Comparison of ENCODE assay signal across 17 mouse cellular contexts in the genomic region with DNA sequence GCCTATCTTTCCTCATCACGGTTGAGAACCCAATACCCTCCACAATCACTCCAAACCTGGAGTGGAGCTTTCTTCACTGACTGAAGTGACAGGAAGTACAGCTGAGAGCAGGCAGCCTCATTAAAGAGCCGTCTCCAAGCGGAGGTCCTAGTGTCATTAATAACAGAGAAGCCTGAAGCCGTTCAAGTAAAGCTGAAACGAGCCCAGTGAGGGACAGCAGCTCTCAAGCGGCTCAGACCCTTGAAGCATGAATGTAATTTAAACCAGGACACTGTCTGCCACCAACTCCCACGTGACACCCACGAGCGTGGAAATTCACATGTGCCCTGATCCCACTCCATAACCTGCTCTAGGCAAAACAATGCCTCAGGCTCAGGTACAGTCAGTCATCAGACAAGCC. TPM values are rescaled to one million over a fixed set of nuclear protein-coding genes. Genes with fewer than 3 reads are reported as not detected.
A peak's percentile ranks its signal among the peaks of the same experiment; 100 is the strongest.
DNase-seq lines count a peak whose midpoint lies in the region; ATAC-seq and TF ChIP-seq lines count a peak whose summit lies in the region.
"Had no signal": no experiment of that assay in that cellular context is flagged by ENCODE, and none has a peak within 500 bp of the region (broad histone marks: within the 10 kb centered on the region; RNA-seq: fewer than 3 reads in every experiment).

No protein-coding gene starts in this region.

- H3K4me1 ChIP-seq in kidney, embryonic 14.5 days (ENCODE audit: control insufficient read depth, insufficient read depth, low read length), result peaks cover 35% of the 10 kb centered on the region
- H3K4me1 ChIP-seq in brown adipose tissue, adult 24 weeks (ENCODE audit: control insufficient read depth, insufficient read depth, insufficient read length, low read length), result peaks cover 39% of the 10 kb centered on the region
- peaks cover 27% of the 10 kb centered on the region for H3K4me1 ChIP-seq in midbrain, embryonic 13.5 days (replicated peaks)

- no peak for TF ChIP-seq CTCF in brain, embryonic 14.5 days (IDR thresholded peaks at IDR 0.05; ENCODE audit: borderline replicate concordance, extremely low read depth, insufficient read depth, insufficient read length)

- H3K4me3 ChIP-seq in kidney, embryonic 14.5 days (ENCODE audit: low read length), result no peak overlapping the region
- H3K4me3 ChIP-seq in brown adipose tissue, adult 24 weeks (ENCODE audit: insufficient read depth, low read depth, low read length), result no peak overlapping the region
- no peak overlapping the region for H3K4me3 ChIP-seq in midbrain, embryonic 13.5 days (replicated peaks)

- ATAC-seq in kidney, embryonic 14.5 days (ENCODE audit: low FRiP score, low TSS enrichment), result peak; percentile 53; the same call in 1 of the 2 replicates
- ATAC-seq in midbrain, embryonic 13.5 days, result peak; percentile 71
- ATAC-seq: activated CD4-positive, CD25-positive, alpha-beta regulatory T cell, adult 4 months had no signal

- 11% methylated on average over 9 of the region's 9 CpGs for WGBS in kidney, embryonic 14.5 days
- 39% methylated on average over 9 of the region's 9 CpGs for WGBS in midbrain, embryonic 13.5 days

- H3K36me3 ChIP-seq in kidney, embryonic 14.5 days (ENCODE audit: control insufficient read depth, insufficient read depth, low read length), result no peaks in the 10 kb centered on the region
- no peaks in the 10 kb centered on the region for H3K36me3 ChIP-seq in midbrain, embryonic 13.5 days

- H3K4me2 ChIP-seq in kidney, embryonic 14.5 days (replicated peaks; ENCODE audit: low read depth, low read length), result no peak overlapping the region
- H3K4me2 ChIP-seq in midbrain, embryonic 13.5 days (replicated peaks), result no peak overlapping the region
- H3K4me2 ChIP-seq: heart, embryonic 11.5 days had no signal

- H3K27ac ChIP-seq in kidney, embryonic 14.5 days (ENCODE audit: low read depth, low read length), result no peak overlapping the region
- peak overlapping the region; percentile 19; the same call in 1 of the 2 replicates for H3K27ac ChIP-seq in brown adipose tissue, adult 24 weeks (replicated peaks; ENCODE audit: low read depth, low read length)
- peak overlapping the region; percentile 49 for H3K27ac ChIP-seq in midbrain, embryonic 13.5 days
- H3K27ac ChIP-seq: liver, embryonic 14.5 days had no signal

- DNase-seq in kidney, adult 8-10 months, result no peak
- DNase-seq in brain, embryonic 14.5 days (ENCODE audit: low read depth), result peak; percentile 59
- no peak for DNase-seq in right cerebral cortex, postnatal 36 days (ENCODE audit: low spot score in 2 of 2)
- no peak for DNase-seq in cerebellum, adult 11-12 months
- no peak for DNase-seq in adrenal gland, adult 2 months
- DNase-seq: cerebellum, adult 2 months; gastrocnemius, postnatal 25 days; heart, postnatal 4 days; layer of hippocampus, postnatal 36 days; left cerebral cortex, postnatal 4 days; thymus, postnatal 4 days had no signal

- no peaks in the 10 kb centered on the region for H3K27me3 ChIP-seq in kidney, embryonic 14.5 days (ENCODE audit: control insufficient read depth, insufficient read depth, low read length)
- no peaks in the 10 kb centered on the region for H3K27me3 ChIP-seq in midbrain, embryonic 13.5 days

- no peak overlapping the region for H3K9ac ChIP-seq in kidney, embryonic 14.5 days (ENCODE audit: low read depth, low read length)
- no peak overlapping the region for H3K9ac ChIP-seq in midbrain, embryonic 13.5 days (replicated peaks)
- H3K9ac ChIP-seq: liver, embryonic 14.5 days had no signal

- no peak for TF ChIP-seq POLR2A in brain, embryonic 14.5 days (IDR thresholded peaks at IDR 0.05; ENCODE audit: borderline replicate concordance, extremely low read depth, insufficient read depth, insufficient read length, poor library complexity, severe bottlenecking)

- H3K9me3 ChIP-seq in kidney, embryonic 14.5 days (ENCODE audit: control insufficient read depth, low read length), result no peaks in the 10 kb centered on the region
- no peaks in the 10 kb centered on the region for H3K9me3 ChIP-seq in midbrain, embryonic 13.5 days

RNA-seq across cellular contexts. Expression of a gene that starts 29.7 kb away (rescaled TPM):
- 19.0 and 39.2 TPM in 2 replicates for polyA plus RNA-seq in kidney, embryonic 14.5 days (2014; fragmentation: Nextera tagmentation; extraction: Ambion mirVana)
- polyA plus RNA-seq in brain, embryonic 14.5 days (2012; rRNA removed), result 16.6 and 26.2 TPM in 2 replicates
- 7.8 and 8.8 TPM in 2 replicates for polyA plus RNA-seq in brown adipose tissue, adult 24 weeks (2012; ENCODE audit: insufficient read depth, insufficient read length, missing spikeins)
- 41.6 and 43.3 TPM in 2 replicates for polyA plus RNA-seq in midbrain, embryonic 13.5 days (2015; fragmentation: Nextera tagmentation; extraction: Ambion mirVana)
- total RNA-seq in adrenal gland, adult 2 months (2021), result 1 to 10 TPM; 7.8 to 9.5 TPM
- 4.3 and 4.9 TPM in 2 replicates for polyA plus RNA-seq in adrenal gland, adult 2 months (2012; rRNA removed)
